Mouse (Mus musculus) gonadal fat pad, adult 2 months (tissue): Measurements from ENCODE around the gene Sdr39u1. TPM values are rescaled to one million over a fixed set of nuclear protein-coding genes. Genes with fewer than 3 reads are reported as not detected.

Source experiments
- DNase-seq: peaks from one replicate; pipeline ENCODE4 v3.0.0-alpha.2; 2012; ENCODE audit warnings: low read depth
- polyA plus RNA-seq: library from polyadenylated mRNA; depleted of rRNA; stranded (reverse); fragments of >200 nt; gene quantifications from 2 replicates; pipeline ENCODE4 v1.2.3, GENCODE M21; 2012; rRNA removed

Sdr39u1 gene
- polyA plus RNA-seq, 1 experiment = 68.9 TPM

- no peak for DNase-seq
Measured at GRCm38 (mm10) chr14:55854406-55855100, 45.5 kb downstream of the Sdr39u1 start.

- DNase-seq = no peak
Measured at GRCm38 (mm10) chr14:55853621-55854285, 46.3 kb downstream of the Sdr39u1 start, which contains the start of gene Nynrin. Gene Nynrin, plus strand, starts transcription at chr14:55854010.

- DNase-seq = no peak
Measured at GRCm38 (mm10) chr14:55852646-55853551, 47.2 kb downstream of the Sdr39u1 start.

GRCm38 (mm10) chr14:55850885-55851284 is 49.2 kb downstream of the Sdr39u1 start:
- no peak for DNase-seq

Other genes starting within 250 kb of the Sdr39u1 start
- gene Mdp1, start 239.8 kb downstream of the Sdr39u1 start, polyA plus RNA-seq = 33.1 and 34.8 TPM in 2 replicates
- 17.9 and 24.6 TPM in 2 replicates for gene Gmpr2, start 228.4 kb downstream of the Sdr39u1 start, polyA plus RNA-seq
- 262 and 441 TPM in 2 replicates for gene Nedd8, start 228.2 kb downstream of the Sdr39u1 start, polyA plus RNA-seq
- 12.3 and 12.4 TPM in 2 replicates for gene Tinf2, start 218.5 kb downstream of the Sdr39u1 start, polyA plus RNA-seq
- 4.3 and 4.4 TPM in 2 replicates for gene Tgm1, start 186.4 kb downstream of the Sdr39u1 start, polyA plus RNA-seq
- 48.4 and 49.0 TPM in 2 replicates for gene Rabggta, start 178.0 kb downstream of the Sdr39u1 start, polyA plus RNA-seq
- 92.5 and 99.0 TPM in 2 replicates for gene Dhrs1, start 154.6 kb downstream of the Sdr39u1 start, polyA plus RNA-seq
- 16.7 and 18.1 TPM in 2 replicates for gene Nop9, start 154.6 kb downstream of the Sdr39u1 start, polyA plus RNA-seq
- gene Cideb, start 141.8 kb downstream of the Sdr39u1 start, polyA plus RNA-seq = 5.9 and 8.3 TPM in 2 replicates
- gene Ltb4r2, start 138.9 kb downstream of the Sdr39u1 start, polyA plus RNA-seq = 1.5 and 2.2 TPM in 2 replicates
- 3.8 and 4.6 TPM in 2 replicates for gene Ltb4r1, start 134.3 kb downstream of the Sdr39u1 start, polyA plus RNA-seq
- 12.6 and 13.6 TPM in 2 replicates for gene Adcy4, start 116.2 kb downstream of the Sdr39u1 start, polyA plus RNA-seq
- gene Ripk3, start 111.4 kb downstream of the Sdr39u1 start, polyA plus RNA-seq = 9.1 and 10.7 TPM in 2 replicates
- 12.1 and 12.7 TPM in 2 replicates for gene Nfatc4, start 77.1 kb downstream of the Sdr39u1 start, polyA plus RNA-seq
- 3.4 and 4.9 TPM in 2 replicates for gene Nynrin, start 46.3 kb downstream of the Sdr39u1 start, polyA plus RNA-seq
- 0.28 and 0.54 TPM in 2 replicates for gene Cbln3, start 15.9 kb downstream of the Sdr39u1 start, polyA plus RNA-seq
- gene Khnyn, start 15.3 kb downstream of the Sdr39u1 start, polyA plus RNA-seq = 14.3 and 14.7 TPM in 2 replicates
- gene Cma1, start 44.4 kb upstream of the Sdr39u1 start, polyA plus RNA-seq = 2.0 and 2.6 TPM in 2 replicates
- gene Cma2, start 50.7 kb upstream of the Sdr39u1 start, polyA plus RNA-seq = not detected in 2 replicates
- not detected in 2 replicates for gene Mcpt1, start 117.7 kb upstream of the Sdr39u1 start, polyA plus RNA-seq
- not detected in 2 replicates for gene Mcpt9, start 130.2 kb upstream of the Sdr39u1 start, polyA plus RNA-seq
- gene Mcpt2, start 141.7 kb upstream of the Sdr39u1 start, polyA plus RNA-seq = not detected in 2 replicates
- gene Mcpt4, start 162.0 kb upstream of the Sdr39u1 start, polyA plus RNA-seq = 0.92 and 2.8 TPM in 2 replicates
- gene Mcpt8, start 185.0 kb upstream of the Sdr39u1 start, polyA plus RNA-seq = not detected in 2 replicates
- 0.11 and 0.20 TPM in 2 replicates for gene Ctsg, start 202.3 kb upstream of the Sdr39u1 start, polyA plus RNA-seq
- not detected in 2 replicates for gene Gzme, start 220.3 kb upstream of the Sdr39u1 start, polyA plus RNA-seq
- not detected in 2 replicates for gene Gzmd, start 232.3 kb upstream of the Sdr39u1 start, polyA plus RNA-seq